Mouse (Mus musculus): Measurements from ENCODE around the gene Atf6b.

DNA sequence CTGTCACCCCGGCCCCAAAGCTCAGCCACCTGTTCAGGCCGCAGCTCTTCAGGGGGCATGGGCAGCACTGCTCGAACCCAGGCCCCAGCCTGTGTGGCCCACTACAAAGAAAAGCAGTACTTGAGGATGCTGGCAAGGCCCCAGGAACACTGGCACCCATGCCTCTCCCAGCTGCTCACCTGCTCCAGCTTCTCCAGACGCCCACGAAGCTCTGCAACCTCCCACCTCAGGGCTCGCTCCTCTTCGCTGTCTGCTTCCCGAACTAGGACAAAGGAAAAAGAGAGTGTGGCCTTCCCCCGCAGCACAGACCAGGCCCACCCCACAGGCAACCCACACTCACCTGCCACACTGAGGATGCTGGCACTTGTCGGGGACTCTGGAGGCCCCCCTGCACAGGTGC, 33.1 kb upstream of the Atf6b start:
- TF ChIP-seq CTCF (IDR thresholded peaks at IDR 0.05 in 2 of 3, conservative IDR thresholded peaks at IDR 0.05 in 1 of 3; ENCODE audit: control insufficient read depth in 1 of 3, insufficient read depth in 1 of 3, low read depth in 2 of 3, low read length in 3 of 3, poor library complexity in 1 of 3, severe bottlenecking in 1 of 3) (no peak), EP300 (IDR thresholded peaks at IDR 0.05; ENCODE audit: low read depth in 1 of 2, low read length in 2 of 2) (no peak), JUND (IDR thresholded peaks at IDR 0.05; ENCODE audit: low read depth, low read length) (no peak), E2F4 (IDR thresholded peaks at IDR 0.05; ENCODE audit: borderline replicate concordance, low read depth, low read length) (no peak), MAFK (IDR thresholded peaks at IDR 0.05; ENCODE audit: borderline replicate concordance, low read depth, low read length) (no peak), POLR2A (IDR thresholded peaks at IDR 0.05; ENCODE audit: control insufficient read depth in 1 of 2, insufficient read depth in 1 of 2, low read depth in 1 of 2, low read length in 2 of 2, poor library complexity in 1 of 2) (no peak), MAX (IDR thresholded peaks at IDR 0.05; ENCODE audit: low read length) (no peak), SIN3A (IDR thresholded peaks at IDR 0.05; ENCODE audit: low read length) (no peak), KAT2A (conservative IDR thresholded peaks at IDR 0.05; ENCODE audit: low read depth, low read length) (no peak), SMC3 (IDR thresholded peaks at IDR 0.05; ENCODE audit: low read depth, low read length) (no peak), CHD2 (IDR thresholded peaks at IDR 0.05; ENCODE audit: low read length) (no peak), POLR2AphosphoS2 (IDR thresholded peaks at IDR 0.05; ENCODE audit: low read length) (no peak)

All from MEL (cell line).